Mouse (Mus musculus): Measurements from ENCODE around the gene Riok2. TPM values are rescaled to one million over a fixed set of nuclear protein-coding genes. Genes with fewer than 3 reads are reported as not detected.

Riok2 gene
- total RNA-seq, 2 experiments from 2014 or later: 18.5 to 18.7 TPM

Other genes with a start within 250 kb of the Riok2 start
- gene Lix1, start 28.4 kb downstream of the Riok2 start, total RNA-seq (2021): 1 to 10 TPM; 5.3 to 6.0 TPM

Measured in heart, postnatal 10 days (tissue).